9 mouse cellular contexts compared by ENCODE assay signal in genomic region chr11:100413541-100413940, GRCm38 (mm10). TPM values are rescaled to one million over a fixed set of nuclear protein-coding genes. Genes with fewer than 3 reads are reported as not detected.
DNase-seq lines count a peak whose midpoint lies in the region; ATAC-seq lines count a peak whose summit lies in the region.
"Had no signal": no experiment of that assay in that cellular context is flagged by ENCODE, and none has a peak within 500 bp of the region (broad histone marks: within the 10 kb centered on the region; RNA-seq: fewer than 3 reads in every experiment).

No protein-coding gene starts in this region.

- no peak for ATAC-seq in heart, embryonic 13.5 days (ENCODE audit: extremely low read depth, insufficient number of reproducible peaks, low FRiP score, low TSS enrichment)
- no peak for ATAC-seq in midbrain, embryonic 11.5 days (ENCODE audit: low FRiP score)

- H3K9me3 ChIP-seq in heart, embryonic 13.5 days, result no peaks in the 10 kb centered on the region
- no peaks in the 10 kb centered on the region for H3K9me3 ChIP-seq in hindbrain, embryonic 10.5 days
- no peaks in the 10 kb centered on the region for H3K9me3 ChIP-seq in midbrain, embryonic 11.5 days (ENCODE audit: control insufficient read depth, low read length)

- peaks cover 44% of the 10 kb centered on the region for H3K4me1 ChIP-seq in heart, embryonic 13.5 days
- no peaks in the 10 kb centered on the region; the same call in 1 of the 2 replicates for H3K4me1 ChIP-seq in brown adipose tissue, adult 24 weeks (ENCODE audit: control insufficient read depth, insufficient read depth, insufficient read length, low read length)
- peaks cover 51% of the 10 kb centered on the region for H3K4me1 ChIP-seq in hindbrain, embryonic 10.5 days (replicated peaks)
- peaks cover 6% of the 10 kb centered on the region for H3K4me1 ChIP-seq in midbrain, embryonic 11.5 days (ENCODE audit: control insufficient read depth, insufficient read depth, low read length)

- H3K4me2 ChIP-seq in heart, embryonic 13.5 days, result peak overlapping the region; percentile 88
- peak overlapping the region; percentile 65 for H3K4me2 ChIP-seq in midbrain, embryonic 11.5 days

- WGBS in heart, embryonic 13.5 days, result 58% methylated on average over 11 of the region's 11 CpGs
- 81% methylated on average over 11 of the region's 11 CpGs for WGBS in hindbrain, embryonic 10.5 days
- WGBS in midbrain, embryonic 11.5 days, result 79% methylated on average over 11 of the region's 11 CpGs

- H3K4me3 ChIP-seq in heart, embryonic 13.5 days, result peak overlapping the region; percentile 83
- peak overlapping the region; percentile 77 for H3K4me3 ChIP-seq in brown adipose tissue, adult 24 weeks (ENCODE audit: insufficient read depth, low read depth, low read length)
- peak overlapping the region; percentile 76 for H3K4me3 ChIP-seq in hindbrain, embryonic 10.5 days
- peak overlapping the region; percentile 64 for H3K4me3 ChIP-seq in midbrain, embryonic 11.5 days (ENCODE audit: low read depth, low read length)

- no peak for DNase-seq in heart, adult 9 months (ENCODE audit: low spot score in 2 of 2)
- no peak for DNase-seq in hindbrain, embryonic 10.5 days (ENCODE audit: low spot score)
- DNase-seq in midbrain, embryonic 11.5 days (ENCODE audit: low spot score, missing footprints), result peak; percentile 87
- no peak for DNase-seq in ovary, postnatal 14 days (ENCODE audit: low spot score)
- no peak for DNase-seq in ovary, postnatal 36 days (ENCODE audit: low spot score)
- DNase-seq in kidney, postnatal 10 days, result no peak

- H3K36me3 ChIP-seq in heart, embryonic 13.5 days, result peaks cover 34% of the 10 kb centered on the region
- H3K36me3 ChIP-seq in hindbrain, embryonic 10.5 days, result peaks cover 24% of the 10 kb centered on the region
- no peaks in the 10 kb centered on the region for H3K36me3 ChIP-seq in midbrain, embryonic 11.5 days (ENCODE audit: control insufficient read depth, insufficient read depth, low read length)
- H3K36me3 ChIP-seq: G1E had no signal

- no peaks in the 10 kb centered on the region for H3K27me3 ChIP-seq in heart, embryonic 13.5 days (replicated peaks)
- H3K27me3 ChIP-seq in hindbrain, embryonic 10.5 days (ENCODE audit: insufficient read depth, poor library complexity, severe bottlenecking), result peaks cover 35% of the 10 kb centered on the region
- H3K27me3 ChIP-seq in midbrain, embryonic 11.5 days (ENCODE audit: control insufficient read depth, insufficient read depth, low read length), result peaks cover 19% of the 10 kb centered on the region

- peak overlapping the region; percentile 94 for H3K9ac ChIP-seq in heart, embryonic 13.5 days
- H3K9ac ChIP-seq in midbrain, embryonic 11.5 days (ENCODE audit: low read length), result peak overlapping the region; percentile 74

- H3K27ac ChIP-seq in heart, embryonic 13.5 days (replicated peaks), result peak overlapping the region; percentile 95
- no peak overlapping the region for H3K27ac ChIP-seq in brown adipose tissue, adult 24 weeks (replicated peaks; ENCODE audit: low read depth, low read length)
- H3K27ac ChIP-seq in hindbrain, embryonic 10.5 days, result peak overlapping the region; percentile 90
- no peak overlapping the region for H3K27ac ChIP-seq in midbrain, embryonic 11.5 days (ENCODE audit: low read depth, low read length)

RNA-seq across cellular contexts. Expression of gene P3h4, which starts 1.1 kb away (rescaled TPM):
- polyA plus RNA-seq in heart, embryonic 13.5 days (2015; fragmentation: Nextera tagmentation; extraction: Ambion mirVana), result 62.9 and 63.5 TPM in 2 replicates
- 5.7 and 9.8 TPM in 2 replicates for polyA plus RNA-seq in brown adipose tissue, adult 24 weeks (2012; ENCODE audit: insufficient read depth, insufficient read length, missing spikeins)
- polyA plus RNA-seq in hindbrain, embryonic 10.5 days (2016; fragmentation: Nextera tagmentation; extraction: Ambion mirVana), result 27.0 and 27.8 TPM in 2 replicates
- polyA plus RNA-seq in midbrain, embryonic 11.5 days (2014; fragmentation: Nextera tagmentation; extraction: Ambion mirVana), result 19.3 and 19.7 TPM in 2 replicates
- polyA plus RNA-seq: G1E had no signal

RNA-seq across cellular contexts. Expression of gene Fkbp10, which starts 2.0 kb away (rescaled TPM):
- 112 and 119 TPM in 2 replicates for polyA plus RNA-seq in heart, embryonic 13.5 days (2015; fragmentation: Nextera tagmentation; extraction: Ambion mirVana)
- 1.7 and 3.3 TPM in 2 replicates for polyA plus RNA-seq in brown adipose tissue, adult 24 weeks (2012; ENCODE audit: insufficient read depth, insufficient read length, missing spikeins)
- 51.0 and 52.0 TPM in 2 replicates for polyA plus RNA-seq in hindbrain, embryonic 10.5 days (2016; fragmentation: Nextera tagmentation; extraction: Ambion mirVana)
- polyA plus RNA-seq in midbrain, embryonic 11.5 days (2014; fragmentation: Nextera tagmentation; extraction: Ambion mirVana), result 33.0 and 36.2 TPM in 2 replicates
- polyA plus RNA-seq: G1E had no signal

RNA-seq across cellular contexts. Expression of gene Jup, which starts 16.0 kb away (rescaled TPM):
- 107 and 111 TPM in 2 replicates for polyA plus RNA-seq in heart, embryonic 13.5 days (2015; fragmentation: Nextera tagmentation; extraction: Ambion mirVana)
- polyA plus RNA-seq in brown adipose tissue, adult 24 weeks (2012; ENCODE audit: insufficient read depth, insufficient read length, missing spikeins), result 24.9 and 31.0 TPM in 2 replicates
- polyA plus RNA-seq in hindbrain, embryonic 10.5 days (2016; fragmentation: Nextera tagmentation; extraction: Ambion mirVana), result 45.0 and 53.6 TPM in 2 replicates
- polyA plus RNA-seq in midbrain, embryonic 11.5 days (2014; fragmentation: Nextera tagmentation; extraction: Ambion mirVana), result 23.5 and 25.2 TPM in 2 replicates
- polyA plus RNA-seq: G1E had no signal

RNA-seq across cellular contexts. Expression of gene Nt5c3b, which starts 28.1 kb away (rescaled TPM):
- 104 and 110 TPM in 2 replicates for polyA plus RNA-seq in heart, embryonic 13.5 days (2015; fragmentation: Nextera tagmentation; extraction: Ambion mirVana)
- polyA plus RNA-seq in brown adipose tissue, adult 24 weeks (2012; ENCODE audit: insufficient read depth, insufficient read length, missing spikeins), result 14.7 and 16.3 TPM in 2 replicates
- polyA plus RNA-seq in hindbrain, embryonic 10.5 days (2016; fragmentation: Nextera tagmentation; extraction: Ambion mirVana), result 115 and 121 TPM in 2 replicates
- 88.9 and 91.6 TPM in 2 replicates for polyA plus RNA-seq in midbrain, embryonic 11.5 days (2014; fragmentation: Nextera tagmentation; extraction: Ambion mirVana)

RNA-seq across cellular contexts. Expression of gene Klhl10, which starts 28.2 kb away (rescaled TPM):
- polyA plus RNA-seq in heart, embryonic 13.5 days (2015; fragmentation: Nextera tagmentation; extraction: Ambion mirVana), result 0.33 and 0.60 TPM in 2 replicates
- polyA plus RNA-seq in brown adipose tissue, adult 24 weeks (2012; ENCODE audit: insufficient read depth, insufficient read length, missing spikeins), result not detected in 2 replicates
- 0.58 and 0.63 TPM in 2 replicates for polyA plus RNA-seq in hindbrain, embryonic 10.5 days (2016; fragmentation: Nextera tagmentation; extraction: Ambion mirVana)
- 0.44 and 0.61 TPM in 2 replicates for polyA plus RNA-seq in midbrain, embryonic 11.5 days (2014; fragmentation: Nextera tagmentation; extraction: Ambion mirVana)
- polyA plus RNA-seq: G1E had no signal

Comparison
In these comparisons a context has a peak if more than half of its experiments do, and no peak if none do; other contexts are left out.
1. H3K27ac ChIP-seq: peak in heart, embryonic 13.5 days (single experiment) and hindbrain, embryonic 10.5 days (single experiment); none in brown adipose tissue, adult 24 weeks (single experiment) and midbrain, embryonic 11.5 days (single experiment).
2. Peak in every context shown above with its lines, with median percentiles within 50 percentile points of each other: H3K4me3 ChIP-seq.